In the genomic region with DNA sequence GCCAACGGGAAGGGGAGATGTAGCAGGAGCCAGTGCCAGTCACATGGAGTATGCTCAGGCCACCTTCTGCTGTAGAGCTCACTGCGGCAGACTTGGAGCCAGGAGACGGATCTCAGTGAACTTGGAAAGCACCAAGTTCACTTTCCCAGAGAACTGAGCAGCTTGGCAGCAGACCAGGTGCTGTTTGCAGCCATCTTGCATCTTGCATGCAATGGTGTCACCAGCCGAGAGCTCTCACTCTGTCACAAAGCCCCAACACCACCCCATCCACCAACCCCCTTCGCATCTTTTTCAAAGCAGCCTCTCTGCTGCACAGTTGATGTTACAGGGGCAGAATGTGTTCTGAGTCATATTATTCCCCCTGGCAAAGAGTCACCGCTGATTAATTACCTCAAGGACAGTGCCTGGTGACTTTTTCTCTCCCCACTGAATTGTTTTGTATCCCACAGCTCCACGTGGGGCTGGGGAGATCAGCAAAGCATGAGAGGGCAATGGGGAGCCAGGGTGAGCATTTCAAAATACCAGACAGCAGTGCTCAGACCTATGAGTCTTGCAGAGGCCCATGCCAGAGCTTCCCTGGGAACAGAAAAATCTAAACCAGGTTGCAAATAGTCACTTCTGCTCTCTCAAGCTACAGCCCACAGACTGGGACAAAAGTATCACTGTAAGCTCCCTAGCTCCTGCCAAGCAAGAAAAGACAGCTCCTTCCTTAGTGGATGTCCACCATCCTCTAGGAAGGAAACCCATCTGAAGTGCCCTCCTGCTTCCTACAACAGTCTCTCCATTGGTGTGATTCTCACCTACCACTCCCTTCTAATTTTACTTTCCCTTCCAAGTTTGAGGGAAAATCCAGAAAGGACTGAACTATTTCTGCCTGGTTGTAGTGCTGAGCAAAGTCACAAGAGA, we compare ENCODE assay signal across 14 mouse cellular contexts.
DNase-seq lines count a peak whose midpoint lies in the region; ATAC-seq and TF ChIP-seq lines count a peak whose summit lies in the region.
"Had no signal": no experiment of that assay in that cellular context is flagged by ENCODE, and none has a peak within 500 bp of the region (broad histone marks: within the 10 kb centered on the region; RNA-seq: fewer than 3 reads in every experiment).

No protein-coding gene starts in this region.

- H3K4me3 ChIP-seq in heart, embryonic 10.5 days: no peak overlapping the region
- H3K4me3 ChIP-seq: embryonic facial prominence, embryonic 12.5 days; midbrain, embryonic 13.5 days had no signal

- in situ Hi-C loops in Patski (cut with MboI; ENCODE audit: low pct_unique_long_range_greater_than_20kb): loop anchor here (25.0 kb wide), 1 partner anchor 1056 kb away; no protein-coding TSS in a partner anchor

- 81% methylated on average over 7 of the region's 7 CpGs for WGBS in heart, embryonic 10.5 days

- no peaks in the 10 kb centered on the region for H3K9me3 ChIP-seq in heart, embryonic 10.5 days
- H3K9me3 ChIP-seq: embryonic facial prominence, embryonic 12.5 days; midbrain, embryonic 13.5 days had no signal

- no peaks in the 10 kb centered on the region; the same call in none of the 2 replicates for H3K27me3 ChIP-seq in heart, embryonic 10.5 days (ENCODE audit: insufficient read depth, poor library complexity, severe bottlenecking)
- H3K27me3 ChIP-seq in Patski: no peaks in the 10 kb centered on the region
- H3K27me3 ChIP-seq: embryonic facial prominence, embryonic 12.5 days; midbrain, embryonic 13.5 days had no signal

- peak; percentile 86 for DNase-seq in heart, adult 11 months
- no peak for DNase-seq in heart, embryonic 10.5 days (ENCODE audit: low spot score)
- DNase-seq in Patski (ENCODE audit: low read depth, low spot score) (peak; percentile 57), adipocyte (ENCODE audit: low spot score) (no peak)
- DNase-seq in adrenal gland, postnatal 10 days: peak; percentile 53
- DNase-seq in cerebellum, postnatal 25 days: peak; percentile 23 to 29
- DNase-seq in thymus, postnatal 36 days: no peak
- DNase-seq: kidney, adult 9 months; layer of hippocampus, adult 9-11 months; liver had no signal

- no peaks in the 10 kb centered on the region for H3K36me3 ChIP-seq in heart, embryonic 10.5 days
- H3K36me3 ChIP-seq: embryonic facial prominence, embryonic 12.5 days; midbrain, embryonic 13.5 days had no signal

- ATAC-seq in Patski: peak; percentile 78
- ATAC-seq in erythroid progenitor cell, adult 5-6 weeks (replicated peaks; ENCODE audit: low FRiP score, poor library complexity, severe bottlenecking): no peak
- ATAC-seq: forebrain, embryonic 16.5 days; midbrain, embryonic 13.5 days had no signal

- TF ChIP-seq CTCF in Patski (IDR thresholded peaks at IDR 0.05): no peak

- H3K27ac ChIP-seq in heart, embryonic 10.5 days: no peak overlapping the region
- H3K27ac ChIP-seq: embryonic facial prominence, embryonic 12.5 days; midbrain, embryonic 13.5 days had no signal

- CTCF ChIA-PET in Patski (lab: Charles Lee): interaction anchor here (1.4 kb wide), 1 partner anchor 38 kb away, joined by 3 read pairs; no protein-coding TSS in a partner anchor

- H3K4me1 ChIP-seq in heart, embryonic 10.5 days: no peaks in the 10 kb centered on the region
- H3K4me1 ChIP-seq: embryonic facial prominence, embryonic 12.5 days; midbrain, embryonic 13.5 days had no signal

- POLR2A ChIA-PET in Patski (lab: Charles Lee): no interaction called here

Comparison
In these comparisons a context has a peak if more than half of its experiments do, and no peak if none do; other contexts are left out.
1. DNase-seq: peak in heart, adult 11 months (single experiment), Patski (single experiment), adrenal gland, postnatal 10 days (single experiment) and cerebellum, postnatal 25 days (2 of 2); none in heart, embryonic 10.5 days (single experiment), adipocyte (single experiment) and thymus, postnatal 36 days (0 of 2).